In genomic region chr13:115100381-115101177, GRCm38 (mm10) we compare ENCODE assay signal across 9 mouse cellular contexts. TPM values are rescaled to one million over a fixed set of nuclear protein-coding genes. Genes with fewer than 3 reads are reported as not detected.
DNase-seq lines count a peak whose midpoint lies in the region; ATAC-seq and TF ChIP-seq lines count a peak whose summit lies in the region.
"Had no signal": no experiment of that assay in that cellular context is flagged by ENCODE, and none has a peak within 500 bp of the region (broad histone marks: within the 10 kb centered on the region; RNA-seq: fewer than 3 reads in every experiment).

No protein-coding gene starts in this region.

- no peak overlapping the region for H3K27ac ChIP-seq in forebrain, embryonic 15.5 days (replicated peaks)
- no peak overlapping the region for H3K27ac ChIP-seq in liver, embryonic 12.5 days

- H3K36me3 ChIP-seq in E14TG2a.4 (ENCODE audit: insufficient read depth, low read length), result no peaks in the 10 kb centered on the region
- no peaks in the 10 kb centered on the region for H3K36me3 ChIP-seq in forebrain, embryonic 15.5 days
- H3K36me3 ChIP-seq in liver, embryonic 12.5 days, result no peaks in the 10 kb centered on the region

- no peak overlapping the region for H3K9ac ChIP-seq in forebrain, embryonic 15.5 days (replicated peaks)
- no peak overlapping the region for H3K9ac ChIP-seq in liver, embryonic 12.5 days

- DNase-seq in heart, adult 11 months, result peak; percentile 67
- DNase-seq in heart, postnatal 36 days, result no peak
- no peak for DNase-seq in adrenal gland, postnatal 14 days
- DNase-seq in spleen, postnatal 10 days (ENCODE audit: low spot score in 2 of 2), result no peak
- DNase-seq: B cell, adult 2 months had no signal

- H3K4me3 ChIP-seq in E14TG2a.4 (replicated peaks; ENCODE audit: low read length), result peak overlapping the region; percentile 79
- H3K4me3 ChIP-seq in forebrain, embryonic 15.5 days, result peak overlapping the region; percentile 43
- H3K4me3 ChIP-seq in liver, embryonic 12.5 days, result peak overlapping the region; percentile 51

- 16% methylated on average over 11 of the region's 11 CpGs for WGBS in forebrain, embryonic 15.5 days
- WGBS in liver, embryonic 12.5 days (ENCODE audit: insufficient replicate concordance), result 54% methylated on average over 11 of the region's 11 CpGs

- intact Hi-C loops in heart, postnatal 36 days (cut with DNase I), result loop anchor here (2.0 to 10.0 kb wide), 6 partner anchors 54 to 268 kb away; no protein-coding TSS in a partner anchor

- no peak for ATAC-seq in forebrain, embryonic 15.5 days (replicated peaks)
- no peak for ATAC-seq in liver, embryonic 12.5 days
- ATAC-seq in erythroid progenitor cell, adult 5-6 weeks (replicated peaks; ENCODE audit: low FRiP score, poor library complexity, severe bottlenecking), result no peak

- peaks cover 15% of the 10 kb centered on the region for H3K9me3 ChIP-seq in E14TG2a.4 (ENCODE audit: low read length)
- H3K9me3 ChIP-seq in forebrain, embryonic 15.5 days, result no peaks in the 10 kb centered on the region
- no peaks in the 10 kb centered on the region for H3K9me3 ChIP-seq in liver, embryonic 12.5 days (replicated peaks)

- H3K4me1 ChIP-seq in E14TG2a.4 (replicated peaks; ENCODE audit: low read depth, low read length), result peaks cover 39% of the 10 kb centered on the region
- H3K4me1 ChIP-seq in forebrain, embryonic 15.5 days, result peaks cover 15% of the 10 kb centered on the region
- H3K4me1 ChIP-seq in liver, embryonic 12.5 days, result no peaks in the 10 kb centered on the region

- peaks cover 52% of the 10 kb centered on the region for H3K27me3 ChIP-seq in E14TG2a.4 (ENCODE audit: insufficient read depth, low read length)
- no peaks in the 10 kb centered on the region for H3K27me3 ChIP-seq in forebrain, embryonic 15.5 days
- H3K27me3 ChIP-seq in liver, embryonic 12.5 days (replicated peaks), result peaks cover 37% of the 10 kb centered on the region

- no peak for TF ChIP-seq CTCF in E14TG2a.4 (conservative IDR thresholded peaks at IDR 0.05; ENCODE audit: low read length)

- peak overlapping the region; percentile 71 for H3K4me2 ChIP-seq in forebrain, embryonic 15.5 days (replicated peaks)
- peak overlapping the region; percentile 61 for H3K4me2 ChIP-seq in liver, embryonic 12.5 days

RNA-seq across cellular contexts. Expression of gene Gm49395, which starts 1.1 kb away (rescaled TPM):
- 10 to 100 TPM; 10.5 to 11.9 TPM for total RNA-seq in heart, postnatal 36 days (2021)
- 2.0 and 2.6 TPM in 2 replicates for polyA plus RNA-seq in forebrain, embryonic 15.5 days (2015; fragmentation: Nextera tagmentation; extraction: Ambion mirVana)
- 2.6 and 2.9 TPM in 2 replicates for polyA plus RNA-seq in liver, embryonic 12.5 days (2016; fragmentation: Nextera tagmentation; extraction: Ambion mirVana)
- 7.1 and 22.7 TPM in 2 replicates for total RNA-seq in erythroid progenitor cell, adult 5-6 weeks (2015; ENCODE audit: low replicate concordance)
- total RNA-seq in erythroid progenitor cell, adult 5-6 weeks (2017; ENCODE audit: low replicate concordance), result not detected in 2 replicates
- 7.0 and 14.0 TPM in 2 replicates for total RNA-seq in adrenal gland, postnatal 14 days (2021)

RNA-seq across cellular contexts. Expression of gene Itga1, which starts 1.2 kb away (rescaled TPM):
- total RNA-seq in heart, postnatal 36 days (2021), result 10 to 100 TPM; 38.2 to 42.4 TPM
- 5.6 and 6.3 TPM in 2 replicates for polyA plus RNA-seq in forebrain, embryonic 15.5 days (2015; fragmentation: Nextera tagmentation; extraction: Ambion mirVana)
- 3.4 and 3.6 TPM in 2 replicates for polyA plus RNA-seq in liver, embryonic 12.5 days (2016; fragmentation: Nextera tagmentation; extraction: Ambion mirVana)
- total RNA-seq in erythroid progenitor cell, adult 5-6 weeks (2015; ENCODE audit: low replicate concordance), result 2.1 and 3.2 TPM in 2 replicates
- total RNA-seq in erythroid progenitor cell, adult 5-6 weeks (2017; ENCODE audit: low replicate concordance), result 0.76 and 0.77 TPM in 2 replicates
- 49.7 and 50.3 TPM in 2 replicates for total RNA-seq in adrenal gland, postnatal 14 days (2021)

RNA-seq across cellular contexts. Expression of gene Pelo, which starts 10.6 kb away (rescaled TPM):
- 10 to 100 TPM; 17.2 to 17.8 TPM for total RNA-seq in heart, postnatal 36 days (2021)
- 4.7 and 4.9 TPM in 2 replicates for polyA plus RNA-seq in forebrain, embryonic 15.5 days (2015; fragmentation: Nextera tagmentation; extraction: Ambion mirVana)
- polyA plus RNA-seq in liver, embryonic 12.5 days (2016; fragmentation: Nextera tagmentation; extraction: Ambion mirVana), result 4.9 and 6.0 TPM in 2 replicates
- total RNA-seq in erythroid progenitor cell, adult 5-6 weeks (2015; ENCODE audit: low replicate concordance), result 7.5 and 11.9 TPM in 2 replicates
- total RNA-seq in erythroid progenitor cell, adult 5-6 weeks (2017; ENCODE audit: low replicate concordance), result 14.1 and 14.3 TPM in 2 replicates
- 22.6 and 29.8 TPM in 2 replicates for total RNA-seq in adrenal gland, postnatal 14 days (2021)

Comparison
In these comparisons a context has a peak if more than half of its experiments do, and no peak if none do; other contexts are left out.
1. RNA of gene Itga1, which starts 1.2 kb away (total RNA-seq): 49.7 to 50.3 TPM in adrenal gland, postnatal 14 days and 38.2 to 42.4 TPM in heart, postnatal 36 days; 0.76 to 3.2 TPM in erythroid progenitor cell, adult 5-6 weeks; every median in the first group is over 4 times any median in the second.
2. Peak in every context shown above with its lines, with median percentiles within 50 percentile points of each other: H3K4me3 ChIP-seq.